Mouse (Mus musculus): ENCODE data around the gene Numb.

GRCm38 (mm10) chr12:83850334-83850733 is 71.4 kb downstream of the Numb start:
- no peak for TF ChIP-seq EP300 (IDR thresholded peaks at IDR 0.05; ENCODE audit: low read depth in 1 of 2, low read length in 2 of 2)
- TF ChIP-seq POLR2AphosphoS2 (IDR thresholded peaks at IDR 0.05; ENCODE audit: low read length), result no peak
- TF ChIP-seq MAX (IDR thresholded peaks at IDR 0.05; ENCODE audit: low read length), result no peak
- no peak for TF ChIP-seq CTCF (IDR thresholded peaks at IDR 0.05 in 2 of 3, conservative IDR thresholded peaks at IDR 0.05 in 1 of 3; ENCODE audit: control insufficient read depth in 1 of 3, insufficient read depth in 1 of 3, low read depth in 2 of 3, low read length in 3 of 3, poor library complexity in 1 of 3, severe bottlenecking in 1 of 3)
- no peak for TF ChIP-seq MEF2A (IDR thresholded peaks at IDR 0.05; ENCODE audit: extremely low read depth, insufficient replicate concordance, low read depth, low read length, poor library complexity, severe bottlenecking)
- TF ChIP-seq BHLHE40 (IDR thresholded peaks at IDR 0.05; ENCODE audit: borderline replicate concordance, low read depth, low read length), result no peak
- no peak for TF ChIP-seq SIN3A (IDR thresholded peaks at IDR 0.05; ENCODE audit: low read length)
- TF ChIP-seq RCOR1 (IDR thresholded peaks at IDR 0.05; ENCODE audit: low read depth, low read length), result no peak
- no peak for TF ChIP-seq ZC3H11A (IDR thresholded peaks at IDR 0.05; ENCODE audit: low read depth, low read length)
- TF ChIP-seq TAL1 (IDR thresholded peaks at IDR 0.05; ENCODE audit: low read length), result no peak
- TF ChIP-seq GATA1 (IDR thresholded peaks at IDR 0.05; ENCODE audit: low read depth, low read length), result no peak

Measured in MEL (cell line).